8 mouse cellular contexts compared by ENCODE assay signal in genomic region chr5:74943737-74944403, GRCm38 (mm10).
DNase-seq lines count a peak whose midpoint lies in the region; ATAC-seq and TF ChIP-seq lines count a peak whose summit lies in the region.

No protein-coding gene starts in this region.

- peaks cover 27% of the 10 kb centered on the region for H3K4me1 ChIP-seq in G1E (ENCODE audit: insufficient read depth, low read depth, low read length)
- H3K4me1 ChIP-seq in cerebellum, adult 2 months (ENCODE audit: control insufficient read depth, insufficient read depth, low read length): no peaks in the 10 kb centered on the region
- peaks cover 28% of the 10 kb centered on the region for H3K4me1 ChIP-seq in hindbrain, embryonic 10.5 days (replicated peaks)
- H3K4me1 ChIP-seq in lung, embryonic 15.5 days: peaks cover 26% of the 10 kb centered on the region
- H3K4me1 ChIP-seq in thymus, adult 2 months (replicated peaks; ENCODE audit: control insufficient read depth, insufficient read depth, low read length): 0 out of 2 replicates have a peak, but pooled peaks cover 3% of the 10 kb centered on the region

- H3K4me3 ChIP-seq in G1E (ENCODE audit: low read depth, low read length): peak overlapping the region; percentile 23; the same call in 1 of the 2 replicates
- peak overlapping the region; percentile 56 for H3K4me3 ChIP-seq in cerebellum, adult 2 months (replicated peaks; ENCODE audit: insufficient read depth, low read depth, low read length)
- peak overlapping the region; percentile 45 for H3K4me3 ChIP-seq in hindbrain, embryonic 10.5 days
- H3K4me3 ChIP-seq in lung, embryonic 15.5 days: peak overlapping the region; percentile 29
- H3K4me3 ChIP-seq in thymus, adult 2 months (ENCODE audit: control insufficient read depth, insufficient read depth, low read length): no peak overlapping the region

- no peak overlapping the region for H3K27ac ChIP-seq in cerebellum, adult 2 months (ENCODE audit: insufficient read depth, low read length)
- peak overlapping the region; percentile 77 for H3K27ac ChIP-seq in hindbrain, embryonic 10.5 days
- peak overlapping the region; percentile 77 for H3K27ac ChIP-seq in lung, embryonic 15.5 days
- no peak overlapping the region for H3K27ac ChIP-seq in thymus, adult 2 months (ENCODE audit: control insufficient read depth, insufficient read depth, low read length)

- no peaks in the 10 kb centered on the region for H3K9me3 ChIP-seq in G1E (replicated peaks)
- H3K9me3 ChIP-seq in hindbrain, embryonic 10.5 days: no peaks in the 10 kb centered on the region
- no peaks in the 10 kb centered on the region for H3K9me3 ChIP-seq in lung, embryonic 15.5 days

- 0 out of 2 replicates have a peak, but pooled peaks have one; percentile 51 for TF ChIP-seq CTCF in G1E (IDR thresholded peaks at IDR 0.05; ENCODE audit: low read depth, low read length)
- TF ChIP-seq CTCF in cerebellum, adult 2 months (IDR thresholded peaks at IDR 0.05; ENCODE audit: borderline replicate concordance, insufficient read depth, low read depth, low read length): peak; percentile 89
- TF ChIP-seq CTCF in thymus, adult 2 months (IDR thresholded peaks at IDR 0.05; ENCODE audit: borderline replicate concordance, control insufficient read depth, extremely low read depth, insufficient read depth, low read length, poor library complexity): peak; percentile 81; the same call in 1 of the 2 replicates

- H3K27me3 ChIP-seq in G1E (ENCODE audit: insufficient read depth, low read length): peaks cover 64% of the 10 kb centered on the region
- peaks cover 2% of the 10 kb centered on the region; the same call in 1 of the 2 replicates for H3K27me3 ChIP-seq in cerebellum, adult 2 months (ENCODE audit: control insufficient read depth, insufficient read depth, low read length)
- peaks cover 89% of the 10 kb centered on the region for H3K27me3 ChIP-seq in hindbrain, embryonic 10.5 days (ENCODE audit: insufficient read depth, poor library complexity, severe bottlenecking)
- H3K27me3 ChIP-seq in lung, embryonic 15.5 days: peaks cover 19% of the 10 kb centered on the region; the same call in 1 of the 2 replicates
- H3K27me3 ChIP-seq in thymus, adult 2 months (ENCODE audit: control insufficient read depth, insufficient read depth, low read length): no peaks in the 10 kb centered on the region; the same call in 1 of the 2 replicates

- ATAC-seq in G1E (ENCODE audit: extremely low read depth, insufficient number of reproducible peaks, low FRiP score, poor library complexity, severe bottlenecking): peak; percentile 85
- peak; percentile 94 for ATAC-seq in lung, embryonic 15.5 days (ENCODE audit: borderline replicate concordance, extremely low read depth, low FRiP score, low TSS enrichment)

- WGBS in cerebellum, adult 2 months: 4% methylated on average over 23 of the region's 23 CpGs
- WGBS in hindbrain, embryonic 10.5 days: under 1% methylated on average over 23 of the region's 23 CpGs
- under 1% methylated on average over 23 of the region's 23 CpGs for whole genome bisulfite sequencing in lung, embryonic 15.5 days
- WGBS in thymus, adult 2 months: 4% methylated on average over 23 of the region's 23 CpGs

- H3K36me3 ChIP-seq in G1E (replicated peaks): no peaks in the 10 kb centered on the region
- no peaks in the 10 kb centered on the region for H3K36me3 ChIP-seq in hindbrain, embryonic 10.5 days
- no peaks in the 10 kb centered on the region for H3K36me3 ChIP-seq in lung, embryonic 15.5 days
- no peaks in the 10 kb centered on the region for H3K36me3 ChIP-seq in thymus, adult 2 months (ENCODE audit: control insufficient read depth, insufficient read depth, low read length)

- peak; percentile 58 for DNase-seq in G1E (ENCODE audit: low spot score)
- DNase-seq in cerebellum, adult 2 months: peak; percentile 76 to 82
- peak; percentile 64 to 92 for DNase-seq in frontal cortex, adult 2 months (ENCODE audit: extremely low spot score in 1 of 2, low spot score in 1 of 2)
- DNase-seq in hindbrain, embryonic 10.5 days (ENCODE audit: low spot score): peak; percentile 86
- peak; percentile 71 for DNase-seq in layer of hippocampus, adult 9-10 months (ENCODE audit: low spot score)
- peak; percentile 85 for DNase-seq in ovary, adult 18-20 months (ENCODE audit: low spot score)
- peak; percentile 81 for DNase-seq in thymus, adult 2 months

- H3K4me2 ChIP-seq in lung, embryonic 15.5 days: peak overlapping the region; percentile 58

- TF ChIP-seq POLR2A in cerebellum, adult 2 months (IDR thresholded peaks at IDR 0.05; ENCODE audit: borderline replicate concordance, insufficient read depth, low read length): no peak
- TF ChIP-seq POLR2A in thymus, adult 2 months (IDR thresholded peaks at IDR 0.05; ENCODE audit: control insufficient read depth, extremely low read depth, insufficient read depth, low read length, poor library complexity): no peak

- no peak overlapping the region; the same call in none of the 2 replicates for H3K9ac ChIP-seq in lung, embryonic 15.5 days

Comparison
In these comparisons a context has a peak if more than half of its experiments do, and no peak if none do; other contexts are left out.
1. H3K27ac ChIP-seq: peak in hindbrain, embryonic 10.5 days (single experiment) and lung, embryonic 15.5 days (single experiment); none in cerebellum, adult 2 months (single experiment) and thymus, adult 2 months (single experiment).
2. Peak in every context shown above with its lines, with median percentiles within 50 percentile points of each other: DNase-seq and CTCF ChIP-seq.